Mouse (Mus musculus): ENCODE results near the gene Surf6. TPM values are rescaled to one million over a fixed set of nuclear protein-coding genes. Genes with fewer than 3 reads are reported as not detected.

The Surf6 gene
- 31.4 and 31.5 TPM in 2 replicates for polyA plus RNA-seq (2016; fragmentation: Nextera tagmentation; extraction: Ambion mirVana)

- Histone ChIP-seq H3K9me3 (no peaks in the 10 kb centered on the region), H3K36me3 (peaks cover 55% of the 10 kb centered on the region), H3K27me3 (no peaks in the 10 kb centered on the region), H3K9ac (peak within 1 kb of the TSS; percentile 84), H3K4me2 (replicated peaks) (peak within 1 kb of the TSS; percentile 83), H3K27ac (peak within 1 kb of the TSS; percentile 91), H3K4me3 (peak within 1 kb of the TSS; percentile 84), H3K4me1 (peaks cover 18% of the 10 kb centered on the region)
- peak; percentile 89 for ATAC-seq (ENCODE audit: insufficient number of reproducible peaks, insufficient read depth, low FRiP score, low TSS enrichment)
- WGBS, result under 1% methylated on average over 41 of the region's 41 CpGs
These were observed at the start of gene Surf6 for GRCm38 (mm10) chr2:26902467-26903220. Gene Surf6, minus strand, starts transcription at chr2:26902879.

GRCm38 (mm10) chr2:26952193-26952592, 49.5 kb upstream of the Surf6 start:
- Histone ChIP-seq H3K9me3 (no peaks in the 10 kb centered on the region), H3K4me1 (no peaks in the 10 kb centered on the region), H3K4me3 (no peak overlapping the region), H3K27ac (no peak overlapping the region), H3K27me3 (no peaks in the 10 kb centered on the region), H3K9ac (no peak overlapping the region), H3K36me3 (peaks cover 76% of the 10 kb centered on the region), H3K4me2 (replicated peaks) (no peak overlapping the region)
- 93% methylated on average over 4 of the region's 4 CpGs for WGBS
- no peak for ATAC-seq (ENCODE audit: insufficient number of reproducible peaks, insufficient read depth, low FRiP score, low TSS enrichment)

DNA sequence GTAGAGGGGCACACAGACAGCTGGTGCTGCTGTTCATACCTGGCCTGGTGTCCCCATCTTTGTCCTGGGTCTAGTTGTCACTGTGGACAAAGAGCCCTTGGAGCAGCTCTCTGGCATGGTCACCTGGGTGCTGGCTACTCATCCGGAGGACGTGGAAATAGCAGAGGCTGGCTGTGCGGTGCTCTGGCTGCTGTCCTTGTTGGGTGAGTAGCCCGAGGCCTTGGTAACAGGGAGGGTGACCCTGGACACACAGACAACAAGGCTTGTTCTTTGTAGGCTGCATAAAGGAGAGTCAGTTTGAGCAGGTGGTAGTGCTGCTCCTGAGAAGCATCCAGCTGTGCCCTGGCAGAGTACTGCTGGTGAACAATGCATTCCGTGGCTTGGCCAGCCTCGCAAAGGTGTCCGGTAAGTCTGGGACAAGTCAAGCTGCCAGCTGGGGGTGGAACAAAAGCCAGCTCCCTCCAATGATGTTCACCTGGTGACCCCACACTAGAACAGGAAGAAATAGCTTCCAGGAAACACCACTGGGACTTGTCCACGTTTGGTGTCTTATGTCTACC, 48.7 kb upstream of the Surf6 start:
- 84% methylated on average over 8 of the region's 8 CpGs for WGBS
- Histone ChIP-seq H3K27ac (no peak overlapping the region), H3K4me1 (no peaks in the 10 kb centered on the region), H3K36me3 (peaks cover 72% of the 10 kb centered on the region), H3K9ac (no peak overlapping the region), H3K4me2 (replicated peaks) (no peak overlapping the region), H3K27me3 (no peaks in the 10 kb centered on the region), H3K4me3 (no peak overlapping the region), H3K9me3 (no peaks in the 10 kb centered on the region)
- no peak for ATAC-seq (ENCODE audit: insufficient number of reproducible peaks, insufficient read depth, low FRiP score, low TSS enrichment)

GRCm38 (mm10) chr2:26950411-26950810, 47.7 kb upstream of the Surf6 start:
- no peak for ATAC-seq (ENCODE audit: insufficient number of reproducible peaks, insufficient read depth, low FRiP score, low TSS enrichment)
- WGBS, result 85% methylated on average over 2 of the region's 2 CpGs
- no peak overlapping the region for H3K4me2 ChIP-seq (replicated peaks)
- no peaks in the 10 kb centered on the region for H3K4me1 ChIP-seq
- peaks cover 61% of the 10 kb centered on the region for H3K36me3 ChIP-seq
- no peak overlapping the region for H3K4me3 ChIP-seq
- no peaks in the 10 kb centered on the region for H3K27me3 ChIP-seq
- H3K9ac ChIP-seq, result no peak overlapping the region
- no peaks in the 10 kb centered on the region for H3K9me3 ChIP-seq
- H3K27ac ChIP-seq, result no peak overlapping the region

DNA sequence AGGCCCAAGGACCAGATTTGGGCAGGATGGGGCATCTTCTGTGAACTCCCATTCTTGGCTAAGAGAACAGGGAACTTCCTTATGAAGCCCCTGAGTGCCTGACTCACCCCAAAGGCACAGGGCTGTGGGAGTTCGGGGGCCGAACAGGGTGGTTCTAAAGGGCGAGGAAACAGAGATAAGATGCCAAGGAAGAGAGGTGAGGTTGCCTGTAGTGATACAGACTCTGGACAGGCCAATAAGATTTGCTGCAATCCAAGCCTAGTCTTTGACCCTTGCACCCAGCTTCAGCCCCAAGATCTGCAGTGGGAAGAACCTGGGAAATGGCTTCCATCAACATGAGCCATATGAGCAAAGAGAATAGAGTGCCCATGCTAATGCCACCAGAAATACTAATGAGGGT, 40.6 kb upstream of the Surf6 start:
- H3K9ac ChIP-seq, result no peak overlapping the region
- H3K27me3 ChIP-seq, result 0 out of 2 replicates have a peak, but pooled peaks cover 4% of the 10 kb centered on the region
- no peak overlapping the region for H3K4me2 ChIP-seq (replicated peaks)
- 0 out of 2 replicates have a peak, but pooled peaks cover 4% of the 10 kb centered on the region for H3K36me3 ChIP-seq
- no peak overlapping the region for H3K4me3 ChIP-seq
- no peak for ATAC-seq (ENCODE audit: insufficient number of reproducible peaks, insufficient read depth, low FRiP score, low TSS enrichment)
- H3K4me1 ChIP-seq, result no peaks in the 10 kb centered on the region
- 78% methylated on average over 3 of the region's 3 CpGs for WGBS
- H3K9me3 ChIP-seq, result no peaks in the 10 kb centered on the region
- no peak overlapping the region for H3K27ac ChIP-seq

DNA sequence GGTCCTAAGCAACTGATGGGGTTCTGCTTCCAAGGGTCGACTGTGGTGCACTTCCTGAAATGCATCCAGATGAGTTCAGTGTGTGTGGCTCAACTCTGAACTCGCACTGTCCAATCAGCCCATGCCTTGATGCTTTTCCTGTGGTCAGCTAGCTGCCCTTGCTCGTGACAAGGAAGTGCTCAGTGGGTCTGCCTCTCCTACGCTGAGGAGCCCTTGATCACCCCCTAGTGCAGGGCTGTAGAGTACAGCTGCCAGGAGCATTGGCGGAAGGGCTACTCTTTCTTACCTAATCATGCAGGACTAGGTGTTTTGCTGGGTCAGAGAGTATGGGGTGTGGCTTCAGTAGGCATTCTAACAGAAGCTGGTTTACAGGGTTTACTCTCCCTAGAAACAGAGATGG, 38.9 kb upstream of the Surf6 start:
- no peak overlapping the region for H3K9ac ChIP-seq
- no peaks in the 10 kb centered on the region for H3K4me1 ChIP-seq
- WGBS, result 39% methylated on average over 5 of the region's 5 CpGs
- H3K36me3 ChIP-seq, result no peaks in the 10 kb centered on the region
- H3K4me3 ChIP-seq, result no peak overlapping the region
- no peak overlapping the region for H3K27ac ChIP-seq
- no peak overlapping the region for H3K4me2 ChIP-seq (replicated peaks)
- 0 out of 2 replicates have a peak, but pooled peaks cover 4% of the 10 kb centered on the region for H3K27me3 ChIP-seq
- no peak for ATAC-seq (ENCODE audit: insufficient number of reproducible peaks, insufficient read depth, low FRiP score, low TSS enrichment)
- no peaks in the 10 kb centered on the region for H3K9me3 ChIP-seq

DNA sequence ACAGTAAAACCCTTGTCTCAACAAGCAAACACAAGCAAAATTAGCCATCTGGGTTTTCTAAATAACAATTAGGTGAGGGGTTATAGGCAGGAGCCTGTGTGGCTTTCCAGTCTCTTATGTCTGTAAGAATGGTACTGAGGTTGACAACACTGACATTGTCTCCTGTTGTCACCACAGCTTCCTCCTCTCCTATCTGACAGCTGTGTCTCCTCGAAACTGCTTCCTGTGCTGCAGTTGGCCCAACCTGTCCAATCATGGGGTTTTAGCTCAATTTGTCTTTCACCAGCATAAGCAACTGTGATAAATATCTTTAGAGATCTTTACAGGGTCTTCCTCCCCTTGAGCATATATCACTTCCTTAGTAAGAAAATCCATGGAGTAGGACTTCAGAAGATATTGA, 33.7 kb upstream of the Surf6 start:
- no peak for ATAC-seq (ENCODE audit: insufficient number of reproducible peaks, insufficient read depth, low FRiP score, low TSS enrichment)
- Histone ChIP-seq H3K27me3 (no peaks in the 10 kb centered on the region), H3K4me3 (no peak overlapping the region), H3K9ac (no peak overlapping the region), H3K4me1 (peaks cover 7% of the 10 kb centered on the region; the same call in 1 of the 2 replicates), H3K36me3 (0 out of 2 replicates have a peak, but pooled peaks cover 2% of the 10 kb centered on the region), H3K9me3 (no peaks in the 10 kb centered on the region), H3K27ac (no peak overlapping the region), H3K4me2 (replicated peaks) (no peak overlapping the region)
- WGBS, result 46% methylated on average over 1 of the region's 1 CpGs

DNA sequence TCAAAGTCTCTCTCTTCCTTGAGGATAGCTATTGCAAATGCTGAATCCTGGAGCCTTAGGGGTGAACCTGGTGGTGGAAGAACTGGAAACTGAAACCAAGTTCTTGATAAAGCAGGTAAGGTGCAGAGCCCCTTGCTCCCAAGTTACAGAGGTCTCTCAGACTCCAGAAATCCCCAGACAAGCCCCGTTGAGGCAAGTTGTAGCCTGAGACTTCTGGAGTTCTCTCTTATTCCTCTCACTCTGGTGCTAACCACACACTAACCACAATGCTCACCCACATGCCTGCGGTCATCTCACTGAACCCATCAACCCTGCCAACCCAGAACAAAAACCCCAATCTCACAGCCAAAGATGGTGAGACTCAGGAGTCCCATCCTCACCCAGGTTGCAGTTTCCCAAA, 32.6 kb upstream of the Surf6 start:
- 92% methylated on average over 2 of the region's 2 CpGs for WGBS
- Histone ChIP-seq H3K27me3 (no peaks in the 10 kb centered on the region), H3K4me3 (no peak overlapping the region), H3K9me3 (no peaks in the 10 kb centered on the region), H3K27ac (no peak overlapping the region), H3K4me1 (peaks cover 13% of the 10 kb centered on the region; the same call in 1 of the 2 replicates), H3K36me3 (peaks cover 13% of the 10 kb centered on the region), H3K9ac (no peak overlapping the region), H3K4me2 (replicated peaks) (no peak overlapping the region)
- ATAC-seq (ENCODE audit: insufficient number of reproducible peaks, insufficient read depth, low FRiP score, low TSS enrichment), result no peak

DNA sequence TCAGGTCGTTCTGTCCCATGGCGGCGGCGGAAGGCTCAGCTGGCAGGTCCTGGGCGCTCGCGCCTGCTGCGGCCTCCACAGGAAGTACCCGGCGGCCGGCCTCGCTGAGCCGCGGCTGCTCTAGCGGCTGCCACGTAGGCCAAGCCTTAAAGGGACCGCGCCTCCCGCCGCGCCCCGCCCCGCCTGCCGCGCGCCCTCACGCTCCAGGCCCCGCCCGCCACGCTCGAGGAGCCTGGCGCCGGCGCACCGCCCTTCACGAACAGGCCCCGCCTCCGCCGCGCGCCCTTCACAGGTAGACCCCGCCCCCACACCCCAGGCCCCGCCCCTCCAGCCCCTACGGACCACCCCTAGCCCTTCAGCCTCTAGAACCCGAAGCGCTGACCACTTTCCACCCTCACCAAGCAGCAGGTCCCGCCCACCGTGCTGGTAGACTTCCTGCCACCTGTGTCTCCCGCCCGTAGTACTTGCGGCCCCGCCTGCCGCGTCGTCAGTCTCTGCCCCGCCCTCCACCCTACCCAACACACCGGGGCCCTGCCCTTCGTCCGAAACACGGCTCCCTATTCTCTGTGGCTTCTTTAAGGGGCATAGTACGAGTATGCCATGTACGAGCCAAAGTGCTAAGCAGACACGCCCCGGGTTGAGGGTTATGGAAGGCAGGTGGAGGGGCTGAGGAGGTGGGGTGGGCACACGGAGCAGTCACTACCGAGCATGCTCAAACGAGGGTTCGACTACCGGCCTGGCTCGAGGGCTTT, 30.8 kb upstream of the Surf6 start, which contains the start of the genes Surf4 and Stkld1:
Gene Surf4 (minus strand): TSS at position 625 of the 752 bp plus-strand sequence.
Gene Stkld1 (plus strand): TSS at position 744 of the 752 bp plus-strand sequence.
- Histone ChIP-seq H3K27me3 (no peaks in the 10 kb centered on the region), H3K4me3 (peak within 1 kb of the TSS; percentile 97), H3K4me2 (replicated peaks) (peak within 1 kb of the TSS; percentile 72), H3K9me3 (no peaks in the 10 kb centered on the region), H3K27ac (peak within 1 kb of the TSS; percentile 88), H3K4me1 (peaks cover 14% of the 10 kb centered on the region; the same call in 1 of the 2 replicates), H3K36me3 (peaks cover 29% of the 10 kb centered on the region), H3K9ac (peak within 1 kb of the TSS; percentile 95)
- peak; percentile 91 for ATAC-seq (ENCODE audit: insufficient number of reproducible peaks, insufficient read depth, low FRiP score, low TSS enrichment)
- WGBS, result 2% methylated on average over 61 of the region's 70 CpGs

- peaks cover 14% of the 10 kb centered on the region; the same call in 1 of the 2 replicates for H3K4me1 ChIP-seq
- peak overlapping the region; percentile 88 for H3K27ac ChIP-seq
- H3K36me3 ChIP-seq, result peaks cover 36% of the 10 kb centered on the region
- no peaks in the 10 kb centered on the region for H3K27me3 ChIP-seq
- H3K9me3 ChIP-seq, result no peaks in the 10 kb centered on the region
- no peak; the same call in none of the 2 replicates for ATAC-seq (ENCODE audit: insufficient number of reproducible peaks, insufficient read depth, low FRiP score, low TSS enrichment)
- H3K9ac ChIP-seq, result peak overlapping the region; percentile 95
- peak overlapping the region; percentile 72 for H3K4me2 ChIP-seq (replicated peaks)
- 2% methylated on average over 45 of the region's 49 CpGs for WGBS
- peak overlapping the region; percentile 97 for H3K4me3 ChIP-seq
These were observed 30.0 kb upstream of the Surf6 start for GRCm38 (mm10) chr2:26932473-26933303.

DNA sequence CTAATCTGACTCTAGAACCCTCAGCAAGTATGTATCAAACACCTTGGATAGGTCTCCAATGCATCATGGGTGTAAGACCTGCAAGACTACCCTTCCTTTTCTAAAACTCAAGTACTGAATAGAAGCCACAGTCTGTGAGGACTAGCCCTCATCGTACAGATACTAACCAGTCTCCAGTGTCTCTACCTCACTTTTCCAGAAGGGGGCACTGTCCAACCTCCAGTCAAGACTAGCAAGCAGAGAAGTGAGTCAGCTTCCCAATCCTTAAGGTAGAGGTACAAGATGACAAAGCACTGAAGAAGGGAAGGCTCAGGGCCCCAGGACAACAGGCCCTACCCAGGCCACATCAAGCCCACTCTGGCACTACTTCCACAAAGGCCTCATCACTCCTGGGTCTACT, 27.7 kb upstream of the Surf6 start:
- no peaks in the 10 kb centered on the region for H3K9me3 ChIP-seq
- no peaks in the 10 kb centered on the region for H3K27me3 ChIP-seq
- H3K36me3 ChIP-seq, result peaks cover 59% of the 10 kb centered on the region
- no peak overlapping the region for H3K27ac ChIP-seq
- WGBS, result 47% methylated on average over 1 of the region's 1 CpGs
- H3K4me1 ChIP-seq, result peaks cover 14% of the 10 kb centered on the region; the same call in 1 of the 2 replicates
- ATAC-seq (ENCODE audit: insufficient number of reproducible peaks, insufficient read depth, low FRiP score, low TSS enrichment), result no peak
- H3K4me2 ChIP-seq (replicated peaks), result no peak overlapping the region
- H3K4me3 ChIP-seq, result no peak overlapping the region
- no peak overlapping the region for H3K9ac ChIP-seq

All from embryonic facial prominence, embryonic 12.5 days (tissue).